Mouse (Mus musculus) C3H10T1/2 (cell line): ENCODE data around the gene Pikfyve. TPM values are rescaled to one million over a fixed set of nuclear protein-coding genes. Genes with fewer than 3 reads are reported as not detected.

ENCODE experiments used
- polyA plus RNA-seq, 2 experiments: library from polyadenylated mRNA; unstranded; fragments of >200 nt; fragmentation: generic; extraction: Trizol; gene quantifications; one replicate each; pipeline ENCODE4 v1.2.1; 2012; ENCODE audit warnings: missing spikeins in 2 of 2

The Pikfyve gene
- polyA plus RNA-seq: 1 to 10 TPM in 1 of 2 experiments, under 1 TPM in 1; 0.34 to 1.7 TPM

DNA sequence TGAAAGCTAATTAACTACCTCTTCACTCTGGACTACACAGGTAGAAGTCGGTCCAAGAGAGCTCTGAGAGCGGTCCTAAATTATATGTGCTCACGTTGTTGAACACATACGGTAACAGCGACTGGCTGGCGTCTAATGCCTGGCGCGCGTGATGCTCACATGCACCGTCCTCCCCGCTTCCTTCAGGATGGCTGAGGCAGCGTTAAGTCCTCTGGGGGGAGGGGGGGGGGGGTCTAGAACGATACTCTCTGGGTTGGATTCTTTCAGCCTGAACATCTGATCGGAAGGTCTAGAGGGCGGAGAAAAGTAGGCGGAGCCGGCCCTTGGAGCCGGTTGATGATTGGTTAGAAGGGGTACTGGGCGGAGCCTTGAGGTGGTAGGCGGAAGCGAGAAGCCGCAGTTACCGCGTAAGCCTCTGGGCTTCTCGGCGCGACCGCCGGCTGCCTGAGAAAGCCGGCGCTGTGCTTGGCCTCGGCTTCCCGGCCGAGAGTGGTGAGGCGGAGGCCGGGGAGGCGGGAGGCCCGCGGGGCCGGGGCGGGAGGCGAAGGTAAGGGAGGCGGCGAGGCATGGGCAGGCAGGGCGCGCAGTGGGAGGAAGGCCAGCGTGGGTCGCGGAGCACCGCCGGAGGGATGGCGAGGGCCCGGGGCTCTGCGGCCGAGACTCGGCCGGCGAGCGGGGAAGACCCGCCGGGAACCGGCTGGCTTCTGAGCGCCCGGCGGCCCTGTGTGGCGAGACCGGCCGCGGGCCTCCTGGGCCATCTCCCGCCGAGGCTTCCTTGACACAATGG is at the start of gene Pikfyve, which contains the start of gene Idh1:
TSS of gene Pikfyve (plus strand) at position 397 of the 787 bp plus-strand sequence.
TSS of gene Idh1 (minus strand) at position 214 of the 787 bp plus-strand sequence.

DNA sequence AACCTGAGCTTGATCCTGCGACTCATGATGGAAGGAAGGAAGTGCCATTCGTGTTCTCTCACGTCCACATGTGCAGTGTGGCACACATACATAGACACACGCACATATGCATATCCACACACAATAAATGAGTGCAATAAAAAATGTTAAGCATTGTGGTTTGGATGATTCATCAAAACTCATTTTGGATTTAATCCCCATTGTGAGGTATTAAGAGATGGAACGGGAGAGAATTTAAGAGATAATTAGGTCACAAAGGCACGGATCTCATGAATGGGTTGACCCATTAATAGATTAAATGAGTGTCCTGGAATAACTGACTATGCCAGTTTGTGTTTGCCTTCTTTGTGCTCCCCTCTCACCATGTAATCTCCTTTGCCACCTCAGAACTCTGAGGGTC is 95.3 kb downstream of the Pikfyve start, which contains the start of gene Pth2r:
TSS of gene Pth2r (plus strand) at position 301 of the 400 bp plus-strand sequence.

Other genes starting within 250 kb of the Pikfyve start
- 1 to 10 TPM in 1 of 2 experiments, under 1 TPM in 1; 0.29 to 1.4 TPM for gene Plekhm3, start 229.9 kb upstream of the Pikfyve start, polyA plus RNA-seq
- gene Akr1cl, start 153.9 kb upstream of the Pikfyve start, polyA plus RNA-seq: under 1 TPM in 1 of 2 experiments, not detected in 1; 0.24 TPM
- not detected for gene Cryge, start 135.5 kb upstream of the Pikfyve start, polyA plus RNA-seq
- gene Crygd, start 123.2 kb upstream of the Pikfyve start, polyA plus RNA-seq: not detected
- gene Crygc, start 113.0 kb upstream of the Pikfyve start, polyA plus RNA-seq: not detected
- gene Crygb, start 104.4 kb upstream of the Pikfyve start, polyA plus RNA-seq: not detected
- under 1 TPM in 1 of 2 experiments, not detected in 1; 0.08 TPM for gene Cryga, start 83.3 kb upstream of the Pikfyve start, polyA plus RNA-seq
- gene Gm28845, start 67.1 kb upstream of the Pikfyve start, polyA plus RNA-seq: not detected
- gene D630023F18Rik, start 63.5 kb upstream of the Pikfyve start, polyA plus RNA-seq: under 1 TPM in 1 of 2 experiments, not detected in 1; 0.47 TPM
- 10 to 100 TPM in 1 of 2 experiments, 1 to 10 TPM in 1; 2.8 to 66.9 TPM for gene Idh1, start 183 bp upstream of the Pikfyve start, polyA plus RNA-seq
- gene Pth2r, start 95.4 kb downstream of the Pikfyve start, polyA plus RNA-seq: not detected